Mouse (Mus musculus): ENCODE measurements around the gene Tecpr2. TPM values are rescaled to one million over a fixed set of nuclear protein-coding genes. Genes with fewer than 3 reads are reported as not detected.

The Tecpr2 gene
- polyA plus RNA-seq, 1 experiment from 2014 or later: 4.1 TPM

- H3K4me2 ChIP-seq (replicated peaks; ENCODE audit: low read depth, low read length): no peak overlapping the region
- no peak for DNase-seq (ENCODE audit: low spot score)
- H3K36me3 ChIP-seq (ENCODE audit: control insufficient read depth, insufficient read depth, low read length): no peaks in the 10 kb centered on the region; the same call in 1 of the 2 replicates
- H3K9ac ChIP-seq (ENCODE audit: low read depth, low read length): no peak overlapping the region
- H3K9me3 ChIP-seq (ENCODE audit: control insufficient read depth, low read length): no peaks in the 10 kb centered on the region
- H3K27ac ChIP-seq (ENCODE audit: low read depth, low read length): no peak overlapping the region
- no peak overlapping the region for H3K4me3 ChIP-seq (ENCODE audit: low read depth, low read length)
- no peaks in the 10 kb centered on the region for H3K27me3 ChIP-seq (ENCODE audit: control insufficient read depth, insufficient read depth, low read length)
- WGBS: 87% methylated on average over 2 of the region's 2 CpGs
- peaks cover 2% of the 10 kb centered on the region; the same call in 1 of the 2 replicates for H3K4me1 ChIP-seq (replicated peaks; ENCODE audit: control insufficient read depth, insufficient read depth, low read length)
- no peak for ATAC-seq (ENCODE audit: low FRiP score)
These were observed 3.8 kb upstream of the Tecpr2 start for GRCm38 (mm10) chr12:110885251-110885650.

- peak overlapping the region; percentile 65 for H3K4me2 ChIP-seq (replicated peaks; ENCODE audit: low read depth, low read length)
- no peak overlapping the region for H3K27ac ChIP-seq (ENCODE audit: low read depth, low read length)
- no peaks in the 10 kb centered on the region for H3K9me3 ChIP-seq (ENCODE audit: control insufficient read depth, low read length)
- no peaks in the 10 kb centered on the region for H3K36me3 ChIP-seq (ENCODE audit: control insufficient read depth, insufficient read depth, low read length)
- H3K27me3 ChIP-seq (ENCODE audit: control insufficient read depth, insufficient read depth, low read length): no peaks in the 10 kb centered on the region
- H3K4me3 ChIP-seq (ENCODE audit: low read depth, low read length): peak overlapping the region; percentile 88
- H3K4me1 ChIP-seq (replicated peaks; ENCODE audit: control insufficient read depth, insufficient read depth, low read length): peaks cover 2% of the 10 kb centered on the region; the same call in 1 of the 2 replicates
- peak overlapping the region; percentile 68; the same call in 1 of the 2 replicates for H3K9ac ChIP-seq (ENCODE audit: low read depth, low read length)
- ATAC-seq (ENCODE audit: low FRiP score) (no peak), DNase-seq (ENCODE audit: low spot score) (no peak)
- WGBS: 45% methylated on average over 12 of the region's 12 CpGs
These were observed 958 bp upstream of the Tecpr2 start for GRCm38 (mm10) chr12:110888106-110888505.

GRCm38 (mm10) chr12:110888606-110889005 lies 458 bp upstream of the Tecpr2 start:
- H3K4me2 ChIP-seq (replicated peaks; ENCODE audit: low read depth, low read length): peak overlapping the region; percentile 65
- ATAC-seq (ENCODE audit: low FRiP score) (no peak; the same call in 1 of the 2 replicates), DNase-seq (ENCODE audit: low spot score) (no peak)
- H3K27ac ChIP-seq (ENCODE audit: low read depth, low read length): no peak overlapping the region
- no peaks in the 10 kb centered on the region for H3K36me3 ChIP-seq (ENCODE audit: control insufficient read depth, insufficient read depth, low read length)
- WGBS: under 1% methylated on average over 25 of the region's 25 CpGs
- peaks cover 2% of the 10 kb centered on the region; the same call in 1 of the 2 replicates for H3K4me1 ChIP-seq (replicated peaks; ENCODE audit: control insufficient read depth, insufficient read depth, low read length)
- peak overlapping the region; percentile 88 for H3K4me3 ChIP-seq (ENCODE audit: low read depth, low read length)
- H3K9ac ChIP-seq (ENCODE audit: low read depth, low read length): peak overlapping the region; percentile 68
- no peaks in the 10 kb centered on the region for H3K9me3 ChIP-seq (ENCODE audit: control insufficient read depth, low read length)
- no peaks in the 10 kb centered on the region for H3K27me3 ChIP-seq (ENCODE audit: control insufficient read depth, insufficient read depth, low read length)

DNA sequence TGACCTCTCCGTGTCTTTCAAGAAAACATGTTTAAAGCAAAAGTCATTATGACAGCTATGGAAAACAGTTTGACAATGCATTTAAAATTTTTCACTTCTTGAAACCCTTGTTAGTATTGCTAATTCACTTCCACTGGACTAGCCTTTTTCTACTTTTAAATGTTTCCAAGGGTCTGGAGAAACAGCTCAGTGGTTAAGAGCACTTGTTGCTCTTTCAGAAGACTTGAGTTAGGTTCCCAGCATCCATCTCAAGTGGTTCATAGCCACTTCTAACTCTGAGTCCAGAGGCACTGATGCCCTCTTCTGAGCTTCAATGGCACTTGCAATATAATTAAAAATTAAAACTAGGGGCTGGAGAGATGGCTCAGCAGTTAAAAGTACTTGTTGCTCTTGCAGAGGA lies 2.8 kb downstream of the Tecpr2 start:
- ATAC-seq (ENCODE audit: low FRiP score): no peak
- H3K9ac ChIP-seq (ENCODE audit: low read depth, low read length): no peak overlapping the region
- H3K4me2 ChIP-seq (replicated peaks; ENCODE audit: low read depth, low read length): no peak overlapping the region
- no peaks in the 10 kb centered on the region for H3K36me3 ChIP-seq (ENCODE audit: control insufficient read depth, insufficient read depth, low read length)
- DNase-seq (ENCODE audit: low spot score): no peak
- 90% methylated on average over 1 of the region's 1 CpGs for WGBS
- peaks cover 2% of the 10 kb centered on the region; the same call in 1 of the 2 replicates for H3K4me1 ChIP-seq (replicated peaks; ENCODE audit: control insufficient read depth, insufficient read depth, low read length)
- no peak overlapping the region for H3K4me3 ChIP-seq (ENCODE audit: low read depth, low read length)
- H3K27ac ChIP-seq (ENCODE audit: low read depth, low read length): no peak overlapping the region
- H3K9me3 ChIP-seq (ENCODE audit: control insufficient read depth, low read length): no peaks in the 10 kb centered on the region
- H3K27me3 ChIP-seq (ENCODE audit: control insufficient read depth, insufficient read depth, low read length): no peaks in the 10 kb centered on the region

DNA sequence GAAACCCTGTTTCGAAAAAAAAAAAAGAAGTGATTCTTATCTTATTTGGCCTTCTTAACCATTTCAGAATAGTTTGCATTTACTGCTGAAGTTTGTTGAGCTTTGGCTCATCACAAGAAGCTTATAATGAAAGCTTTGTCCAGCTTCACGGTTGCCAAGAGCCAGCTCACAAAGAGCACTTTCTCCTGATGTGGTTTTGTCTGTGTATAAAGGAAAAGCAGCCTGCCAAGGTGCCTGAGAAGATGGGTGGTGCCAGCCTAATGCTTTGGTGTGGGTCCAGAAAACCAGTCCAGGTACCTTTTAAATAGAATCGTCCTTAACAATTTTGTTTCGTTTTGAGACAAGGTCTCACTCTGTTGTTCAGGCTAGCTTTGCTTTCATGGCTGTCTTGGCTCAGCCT lies 13.0 kb downstream of the Tecpr2 start:
- Histone ChIP-seq H3K27ac (ENCODE audit: low read depth, low read length) (no peak overlapping the region), H3K4me3 (ENCODE audit: low read depth, low read length) (no peak overlapping the region), H3K36me3 (ENCODE audit: control insufficient read depth, insufficient read depth, low read length) (no peaks in the 10 kb centered on the region), H3K9me3 (ENCODE audit: control insufficient read depth, low read length) (no peaks in the 10 kb centered on the region), H3K9ac (ENCODE audit: low read depth, low read length) (no peak overlapping the region), H3K4me1 (replicated peaks; ENCODE audit: control insufficient read depth, insufficient read depth, low read length) (no peaks in the 10 kb centered on the region), H3K4me2 (replicated peaks; ENCODE audit: low read depth, low read length) (no peak overlapping the region), H3K27me3 (ENCODE audit: control insufficient read depth, insufficient read depth, low read length) (no peaks in the 10 kb centered on the region)
- DNase-seq (ENCODE audit: low spot score) (no peak), ATAC-seq (ENCODE audit: low FRiP score) (no peak)
- WGBS: 89% methylated on average over 4 of the region's 4 CpGs

DNA sequence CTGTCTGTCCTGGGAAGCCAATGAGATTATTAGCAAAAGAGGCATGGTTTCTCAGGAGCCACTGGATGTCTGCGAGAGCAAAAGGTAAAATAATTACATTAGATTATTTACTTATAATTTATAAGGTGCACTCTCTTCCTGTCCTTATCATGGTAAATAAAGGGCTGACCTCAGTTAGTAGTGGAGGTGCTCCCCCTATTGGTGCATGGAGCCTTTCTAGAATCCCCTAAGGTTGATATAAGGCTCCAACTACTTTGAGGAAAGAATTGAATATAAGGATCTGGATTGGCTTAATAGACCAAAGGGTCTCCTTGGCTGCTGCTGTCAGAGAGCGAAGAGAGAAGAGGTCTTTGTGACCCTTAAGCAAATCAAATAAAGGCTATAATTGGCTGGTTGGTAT lies 14.5 kb downstream of the Tecpr2 start:
- ATAC-seq (ENCODE audit: low FRiP score): no peak
- 88% methylated on average over 2 of the region's 2 CpGs for WGBS
- no peaks in the 10 kb centered on the region for H3K27me3 ChIP-seq (ENCODE audit: control insufficient read depth, insufficient read depth, low read length)
- no peaks in the 10 kb centered on the region for H3K4me1 ChIP-seq (replicated peaks; ENCODE audit: control insufficient read depth, insufficient read depth, low read length)
- no peak overlapping the region for H3K9ac ChIP-seq (ENCODE audit: low read depth, low read length)
- no peaks in the 10 kb centered on the region for H3K36me3 ChIP-seq (ENCODE audit: control insufficient read depth, insufficient read depth, low read length)
- H3K27ac ChIP-seq (ENCODE audit: low read depth, low read length): no peak overlapping the region
- no peaks in the 10 kb centered on the region for H3K9me3 ChIP-seq (ENCODE audit: control insufficient read depth, low read length)
- H3K4me3 ChIP-seq (ENCODE audit: low read depth, low read length): no peak overlapping the region
- no peak for DNase-seq (ENCODE audit: low spot score)
- H3K4me2 ChIP-seq (replicated peaks; ENCODE audit: low read depth, low read length): no peak overlapping the region

GRCm38 (mm10) chr12:110907845-110908244 lies 18.8 kb downstream of the Tecpr2 start:
- WGBS: 88% methylated on average over 3 of the region's 3 CpGs
- H3K27ac ChIP-seq (ENCODE audit: low read depth, low read length): no peak overlapping the region

DNA sequence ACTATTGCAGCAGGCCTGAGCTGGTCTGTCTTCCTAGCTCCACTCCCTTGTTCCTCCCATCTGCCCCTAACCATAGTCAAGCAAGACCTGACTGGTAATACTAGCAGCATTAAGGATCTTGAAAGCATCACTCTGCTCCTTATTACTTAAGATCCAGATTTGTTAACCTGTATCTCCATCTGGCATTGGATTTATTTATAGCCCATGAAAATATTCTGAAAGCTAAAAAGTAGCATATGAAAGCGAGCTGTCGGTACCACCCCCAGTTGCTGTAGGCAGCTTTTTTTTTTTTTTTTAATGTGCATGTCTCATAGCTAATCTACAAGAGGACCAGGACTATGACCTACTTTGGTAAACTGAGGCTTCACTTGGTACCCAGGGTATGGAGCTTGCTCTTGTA lies 20.9 kb downstream of the Tecpr2 start:
- ATAC-seq (ENCODE audit: low FRiP score) (no peak), DNase-seq (ENCODE audit: low spot score) (no peak)
- Histone ChIP-seq H3K4me1 (replicated peaks; ENCODE audit: control insufficient read depth, insufficient read depth, low read length) (no peaks in the 10 kb centered on the region), H3K27ac (ENCODE audit: low read depth, low read length) (no peak overlapping the region), H3K36me3 (ENCODE audit: control insufficient read depth, insufficient read depth, low read length) (no peaks in the 10 kb centered on the region), H3K4me3 (ENCODE audit: low read depth, low read length) (no peak overlapping the region), H3K4me2 (replicated peaks; ENCODE audit: low read depth, low read length) (no peak overlapping the region), H3K27me3 (ENCODE audit: control insufficient read depth, insufficient read depth, low read length) (no peaks in the 10 kb centered on the region), H3K9ac (ENCODE audit: low read depth, low read length) (no peak overlapping the region), H3K9me3 (ENCODE audit: control insufficient read depth, low read length) (no peaks in the 10 kb centered on the region)
- WGBS: 96% methylated on average over 2 of the region's 2 CpGs

More at GRCm38 (mm10) chr12:110907845-110908244, 18.8 kb downstream of the Tecpr2 start:
- no peak overlapping the region for H3K9ac ChIP-seq (ENCODE audit: low read depth, low read length)
- H3K27me3 ChIP-seq (ENCODE audit: control insufficient read depth, insufficient read depth, low read length): no peaks in the 10 kb centered on the region
- H3K36me3 ChIP-seq (ENCODE audit: control insufficient read depth, insufficient read depth, low read length): no peaks in the 10 kb centered on the region
- ATAC-seq (ENCODE audit: low FRiP score) (no peak), DNase-seq (ENCODE audit: low spot score) (no peak)
- H3K4me1 ChIP-seq (replicated peaks; ENCODE audit: control insufficient read depth, insufficient read depth, low read length): no peaks in the 10 kb centered on the region
- H3K4me2 ChIP-seq (replicated peaks; ENCODE audit: low read depth, low read length): no peak overlapping the region
- H3K9me3 ChIP-seq (ENCODE audit: control insufficient read depth, low read length): no peaks in the 10 kb centered on the region
- H3K4me3 ChIP-seq (ENCODE audit: low read depth, low read length): no peak overlapping the region

GRCm38 (mm10) chr12:110915761-110916160 lies 26.7 kb downstream of the Tecpr2 start:
- no peak overlapping the region for H3K27ac ChIP-seq (ENCODE audit: low read depth, low read length)
- no peak overlapping the region for H3K9ac ChIP-seq (ENCODE audit: low read depth, low read length)
- no peaks in the 10 kb centered on the region for H3K27me3 ChIP-seq (ENCODE audit: control insufficient read depth, insufficient read depth, low read length)
- H3K9me3 ChIP-seq (ENCODE audit: control insufficient read depth, low read length): no peaks in the 10 kb centered on the region
- H3K4me1 ChIP-seq (replicated peaks; ENCODE audit: control insufficient read depth, insufficient read depth, low read length): no peaks in the 10 kb centered on the region
- no peak overlapping the region for H3K4me3 ChIP-seq (ENCODE audit: low read depth, low read length)
- 90% methylated on average over 9 of the region's 9 CpGs for WGBS
- H3K4me2 ChIP-seq (replicated peaks; ENCODE audit: low read depth, low read length): no peak overlapping the region
- 0 out of 2 replicates have a peak, but pooled peaks cover 2% of the 10 kb centered on the region for H3K36me3 ChIP-seq (ENCODE audit: control insufficient read depth, insufficient read depth, low read length)
- no peak for DNase-seq (ENCODE audit: low spot score)
- no peak for ATAC-seq (ENCODE audit: low FRiP score)
